Mouse (Mus musculus) kidney, adult 2 months (tissue): ENCODE results near the gene Bcl9l.

Source experiments
- CTCF ChIP-seq: fragments of 200-500 bp; conservative IDR thresholded peaks from 2 replicates; pipeline ENCODE4 v1.5.1; 2011; ENCODE audit warnings: low read depth, mild to moderate bottlenecking, control low read depth, low read length, moderate library complexity, mixed read lengths; ENCODE audit not compliant: insufficient read depth, insufficient read length
- POLR2A ChIP-seq: fragments of 200-500 bp; IDR thresholded peaks from one replicate; pipeline ENCODE4 v1.6.1; 2011; ENCODE audit warnings: low read depth, low read length, control low read depth

GRCm38 (mm10) chr9:44539816-44540421, 57.3 kb downstream of the Bcl9l start:
- TF ChIP-seq POLR2A: no peak
- TF ChIP-seq CTCF: no peak
